Mouse (Mus musculus): ENCODE results near the gene Rgl3.

The Rgl3 gene

GRCm38 (mm10) chr9:21947540-21948130, 41.6 kb downstream of the Rgl3 start:
- no peak for DNase-seq (ENCODE audit: low read depth)

DNA sequence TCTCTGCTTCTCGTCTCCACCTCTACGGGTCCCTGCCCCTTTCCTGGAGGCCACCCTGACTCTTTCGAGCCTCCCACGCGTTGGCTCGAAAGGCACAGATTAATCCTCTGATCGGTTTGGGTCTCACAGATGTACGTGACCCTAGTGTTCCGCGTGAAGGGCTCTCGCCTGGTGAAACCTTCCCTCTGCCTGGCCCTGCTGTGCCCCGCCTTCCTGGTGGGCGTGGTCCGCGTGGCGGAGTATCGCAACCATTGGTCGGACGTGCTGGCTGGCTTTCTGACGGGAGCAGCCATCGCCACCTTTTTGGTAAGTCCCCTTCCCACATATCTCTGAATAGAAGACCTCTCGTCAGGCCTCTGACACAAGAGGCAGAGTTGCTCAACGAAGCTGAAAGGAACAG, 45.0 kb downstream of the Rgl3 start:
- DNase-seq (ENCODE audit: low read depth): no peak

GRCm38 (mm10) chr9:21943638-21944037, 45.6 kb downstream of the Rgl3 start:
- no peak for DNase-seq (ENCODE audit: low read depth)

- DNase-seq (ENCODE audit: low read depth): no peak
Observed at GRCm38 (mm10) chr9:21943046-21943445, 46.2 kb downstream of the Rgl3 start.

- no peak for DNase-seq (ENCODE audit: low read depth)
Observed at GRCm38 (mm10) chr9:21938234-21938855, 50.9 kb downstream of the Rgl3 start.

DNA sequence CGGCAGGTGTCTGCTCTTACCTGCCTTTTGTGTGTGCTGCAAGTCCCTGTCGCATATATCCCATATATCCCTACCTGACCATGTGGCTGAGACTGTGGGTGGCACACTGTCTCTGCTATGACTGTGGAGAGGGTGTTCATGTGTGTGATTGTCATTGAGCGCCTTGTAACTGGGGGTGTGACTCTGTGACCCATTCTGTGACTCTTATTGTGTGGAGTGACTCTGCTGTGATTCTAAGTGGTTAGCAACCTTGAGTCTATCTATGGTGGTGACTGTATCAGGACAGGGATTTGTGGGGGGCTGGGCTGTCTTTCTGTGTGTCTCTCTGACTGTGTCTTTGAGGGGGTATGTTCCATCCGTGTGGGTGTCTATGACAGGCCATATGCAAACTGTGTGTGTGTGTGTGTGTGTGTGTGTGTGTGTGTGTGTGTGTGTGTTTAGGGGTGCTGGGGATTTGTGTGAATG, 51.5 kb downstream of the Rgl3 start:
- DNase-seq (ENCODE audit: low read depth): no peak

DNA sequence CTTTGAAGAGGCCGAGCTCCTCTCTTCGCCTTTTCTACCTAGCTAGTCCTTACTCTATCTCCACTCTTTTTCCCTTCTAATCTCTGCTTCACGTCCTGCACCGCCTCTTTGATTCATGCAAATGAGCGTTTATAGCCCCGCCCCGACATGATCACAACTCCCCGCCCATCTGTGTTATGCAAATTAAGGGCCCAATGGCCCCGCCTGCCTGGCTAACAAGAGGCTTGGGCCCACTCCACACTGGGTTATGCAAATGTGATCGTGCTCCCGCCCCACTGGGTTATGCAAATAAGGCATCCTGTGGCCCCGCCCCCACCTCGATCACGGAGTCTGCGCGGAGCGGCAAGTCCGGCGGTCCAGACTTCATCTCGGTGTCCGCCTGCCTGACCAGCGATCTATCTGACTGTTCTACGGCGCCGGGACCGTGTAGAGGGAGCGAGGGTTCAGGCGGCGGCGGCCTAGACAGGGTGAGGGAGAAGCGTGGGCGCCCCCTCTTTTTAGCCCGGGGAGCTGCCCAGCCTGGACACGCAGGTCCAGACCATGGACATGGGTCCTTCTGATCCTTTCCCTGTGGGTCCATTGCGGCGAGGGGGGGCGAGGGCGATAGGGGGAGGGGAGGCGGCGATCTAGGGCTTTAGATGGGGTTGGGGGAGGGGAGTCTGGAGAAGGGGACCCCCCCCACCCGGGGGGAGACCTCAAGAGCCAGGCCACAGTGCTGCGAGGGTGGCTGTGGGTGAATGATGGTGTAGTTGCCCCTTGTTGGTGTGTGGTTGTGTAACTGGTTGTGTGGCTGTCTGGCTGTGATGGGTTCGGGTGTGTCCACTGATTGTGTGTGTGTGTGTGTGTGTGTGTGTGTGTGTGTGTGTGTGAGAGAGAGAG, 52.3 kb downstream of the Rgl3 start, which contains the start of gene Plppr2:
Gene Plppr2, plus strand, starts transcription at position 342 of the 879 bp plus-strand sequence.
- peak; percentile 89 for DNase-seq (ENCODE audit: low read depth)

- no peak for DNase-seq (ENCODE audit: low read depth)
Observed at GRCm38 (mm10) chr9:21935466-21936131, 53.6 kb downstream of the Rgl3 start.

DNA sequence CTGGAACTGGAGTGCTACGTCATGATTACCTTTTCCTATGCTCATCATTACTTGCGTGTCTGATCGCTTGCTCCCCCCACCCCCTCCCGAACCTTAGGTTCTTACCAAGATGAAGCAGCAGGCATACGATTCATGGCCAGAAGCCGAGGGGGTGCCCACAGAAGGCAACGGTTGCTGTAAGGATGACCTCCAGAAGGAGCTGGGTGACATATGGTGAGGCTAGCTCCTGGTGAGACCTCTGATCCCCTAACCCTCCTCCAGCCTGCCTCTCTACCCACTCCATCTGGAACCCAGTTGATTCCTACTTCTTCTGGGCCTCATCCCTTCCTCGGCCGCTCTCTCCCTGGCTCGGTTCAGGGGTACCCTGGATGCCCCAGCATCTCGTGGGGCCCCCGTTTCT, 55.2 kb downstream of the Rgl3 start:
- no peak for DNase-seq (ENCODE audit: low read depth)

GRCm38 (mm10) chr9:21932445-21933137, 56.7 kb downstream of the Rgl3 start:
- DNase-seq (ENCODE audit: low read depth): no peak

DNA sequence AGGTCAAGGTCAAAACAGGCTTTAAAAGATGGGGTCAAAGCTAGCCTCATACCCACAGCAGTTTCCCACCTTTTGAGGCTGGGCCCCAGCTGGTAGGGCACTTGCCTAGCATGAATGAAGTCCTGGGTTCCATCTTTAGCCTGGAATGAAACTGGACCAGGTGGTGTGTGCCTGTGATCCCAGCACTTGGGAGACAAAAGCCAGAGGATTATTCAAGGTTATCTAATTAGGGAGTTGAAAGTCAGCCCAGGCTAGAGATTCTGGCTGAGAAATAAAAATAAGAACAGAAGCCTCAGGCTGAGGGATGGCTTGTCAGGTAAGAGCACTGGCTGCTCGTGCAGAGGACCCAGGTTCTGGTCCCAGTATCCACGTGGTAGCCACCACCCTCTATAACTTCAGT, 57.2 kb downstream of the Rgl3 start:
- no peak for DNase-seq (ENCODE audit: low read depth)

- no peak for DNase-seq (ENCODE audit: low read depth)
Observed at GRCm38 (mm10) chr9:21929208-21929607, 60.0 kb downstream of the Rgl3 start.

- peak; percentile 62 for DNase-seq (ENCODE audit: low read depth)
Observed at GRCm38 (mm10) chr9:21927208-21927753, 62.0 kb downstream of the Rgl3 start, which contains the start of the genes Ccdc159 and Tmem205. TSS of gene Ccdc159 (plus strand) at chr9:21927471. TSS of gene Tmem205 (minus strand) at chr9:21927556.

DNA sequence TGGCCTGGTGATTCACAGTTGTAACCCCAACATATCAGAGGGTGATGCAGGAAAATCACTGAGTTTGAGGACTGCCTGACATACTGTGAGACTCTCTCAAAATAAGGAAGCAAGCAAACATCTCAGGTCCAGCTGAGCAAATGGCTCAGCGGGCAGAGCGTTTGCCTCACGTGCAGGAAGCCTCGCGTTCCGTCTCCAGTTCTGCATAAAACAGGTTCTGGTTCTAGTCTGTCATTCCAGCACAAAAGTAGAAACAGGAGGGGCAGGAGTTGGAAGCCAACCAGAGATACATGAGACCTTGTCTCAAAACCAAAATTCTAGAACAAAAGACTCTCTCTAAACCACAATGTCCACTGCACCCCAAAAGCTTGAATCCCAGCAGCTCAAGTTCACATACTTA, 62.5 kb downstream of the Rgl3 start:
- DNase-seq (ENCODE audit: low read depth): no peak

- no peak for DNase-seq (ENCODE audit: low read depth)
Observed at GRCm38 (mm10) chr9:21926155-21926554, 63.1 kb downstream of the Rgl3 start.

GRCm38 (mm10) chr9:21925506-21925905, 63.7 kb downstream of the Rgl3 start:
- DNase-seq (ENCODE audit: low read depth): no peak

- no peak for DNase-seq (ENCODE audit: low read depth)
Observed at GRCm38 (mm10) chr9:21925034-21925433, 64.2 kb downstream of the Rgl3 start.

DNA sequence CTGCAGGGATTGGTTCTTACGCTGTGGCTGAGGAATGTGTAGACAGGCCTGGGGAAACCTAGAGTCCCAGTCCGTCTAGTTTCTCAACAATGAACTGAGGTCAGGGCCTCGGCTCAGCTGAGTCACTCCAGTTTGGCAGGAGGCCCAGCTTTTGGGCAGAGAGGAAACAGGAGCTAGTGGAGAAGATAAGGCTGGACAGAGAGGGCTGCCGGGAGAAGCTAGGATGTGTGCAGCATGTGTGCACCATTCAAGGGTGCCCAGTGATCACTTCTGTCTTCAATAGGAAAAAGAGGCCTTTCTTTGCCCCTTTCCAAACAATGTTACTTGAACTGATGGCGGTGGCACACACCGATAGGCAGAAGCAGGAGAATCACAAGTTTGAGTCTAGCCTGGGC, 65.2 kb downstream of the Rgl3 start:
- peak; percentile 38 for DNase-seq (ENCODE audit: low read depth)

DNA sequence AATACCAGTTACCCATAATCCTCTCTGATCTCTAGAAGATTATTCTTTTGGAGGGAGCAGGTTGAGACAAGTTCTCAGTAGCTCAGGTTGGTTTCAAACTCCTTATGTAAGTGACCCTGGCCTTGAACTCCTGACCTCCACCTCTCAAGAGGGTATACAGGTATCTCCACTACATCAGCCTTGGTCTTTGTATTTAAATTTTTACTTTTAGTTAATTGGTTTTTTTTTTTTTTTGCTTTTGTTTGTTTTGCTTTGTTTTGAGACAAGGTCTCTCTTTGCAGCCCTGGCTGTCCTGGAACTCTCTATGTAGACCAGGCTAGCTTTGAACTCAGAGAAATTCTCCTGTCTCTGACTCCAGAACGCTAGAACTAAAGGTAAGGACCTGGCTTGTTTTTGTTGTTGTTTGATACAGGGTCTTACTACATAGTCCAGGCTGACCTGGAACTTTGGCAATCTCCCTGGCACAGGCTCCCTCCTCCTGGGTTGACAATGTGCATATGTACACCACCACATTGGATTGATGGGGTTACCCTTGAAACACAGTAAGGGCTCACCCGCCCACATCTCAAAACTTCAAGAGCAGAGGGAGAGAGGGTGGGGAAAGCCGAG, 65.7 kb downstream of the Rgl3 start:
- DNase-seq (ENCODE audit: low read depth): no peak

DNA sequence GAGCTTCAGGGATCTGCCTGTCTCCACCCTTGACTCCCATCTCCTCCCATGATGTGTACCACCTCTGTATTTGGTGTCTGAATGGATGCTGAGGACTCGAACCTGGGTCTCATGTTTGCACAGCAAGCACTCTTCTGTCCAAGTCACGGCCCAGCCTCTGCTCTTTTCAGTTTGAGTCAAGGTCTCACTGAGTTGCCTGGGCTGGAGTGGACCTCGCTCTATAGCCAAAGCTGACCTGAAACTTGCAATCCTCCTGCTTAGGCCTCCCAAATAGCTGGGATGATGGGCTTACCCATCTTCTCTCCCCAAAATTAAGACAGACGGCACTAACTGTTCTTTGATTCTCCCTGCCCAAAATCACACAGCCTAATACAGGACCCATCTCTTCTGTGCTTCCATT, 66.2 kb downstream of the Rgl3 start:
- no peak for DNase-seq (ENCODE audit: low read depth)
